In genomic region chr13:92736516-92737300, GRCm38 (mm10) we compare ENCODE assay signal across 9 mouse cellular contexts. TPM values are rescaled to one million over a fixed set of nuclear protein-coding genes. Genes with fewer than 3 reads are reported as not detected.
DNase-seq lines count a peak whose midpoint lies in the region; ATAC-seq lines count a peak whose summit lies in the region.
"Had no signal": no experiment of that assay in that cellular context is flagged by ENCODE, and none has a peak within 500 bp of the region (broad histone marks: within the 10 kb centered on the region; RNA-seq: fewer than 3 reads in every experiment).

No protein-coding gene starts in this region.

- no peaks in the 10 kb centered on the region for H3K27me3 ChIP-seq in midbrain, embryonic 12.5 days

- ATAC-seq in midbrain, embryonic 12.5 days (ENCODE audit: low FRiP score, low read depth): peak; percentile 53; the same call in 1 of the 2 replicates
- ATAC-seq in CD4-positive, CD25-positive, alpha-beta regulatory T cell, adult 4 months: no peak

- H3K36me3 ChIP-seq in midbrain, embryonic 12.5 days: no peaks in the 10 kb centered on the region

- 56% methylated on average over 11 of the region's 11 CpGs for WGBS in midbrain, embryonic 12.5 days

- peaks cover 10% of the 10 kb centered on the region; the same call in 1 of the 2 replicates for H3K4me1 ChIP-seq in midbrain, embryonic 12.5 days

- no peaks in the 10 kb centered on the region for H3K9me3 ChIP-seq in midbrain, embryonic 12.5 days

- no peak overlapping the region for H3K4me3 ChIP-seq in midbrain, embryonic 12.5 days

- H3K27ac ChIP-seq in midbrain, embryonic 12.5 days (replicated peaks): 0 out of 2 replicates have a peak overlapping the region, but pooled peaks have one; percentile 46

- DNase-seq in adrenal gland, adult 2 months: peak; percentile 45
- no peak for DNase-seq in adrenal gland, postnatal 10 days
- peak; percentile 43 to 49 for DNase-seq in spleen, postnatal 36 days (ENCODE audit: low spot score in 2 of 2)
- no peak for DNase-seq in spleen, postnatal 14 days (ENCODE audit: low spot score in 2 of 2)
- DNase-seq in urinary bladder, postnatal 14 days (ENCODE audit: low spot score): no peak
- DNase-seq in gastrocnemius, postnatal 4 days (ENCODE audit: low spot score in 2 of 2): no peak

- H3K4me2 ChIP-seq in midbrain, embryonic 12.5 days (replicated peaks): no peak overlapping the region

- H3K9ac ChIP-seq in midbrain, embryonic 12.5 days (replicated peaks): no peak overlapping the region

RNA-seq across cellular contexts. Expression of gene Thbs4, which starts 57.9 kb away (rescaled TPM):
- 1 to 10 TPM; 2.7 to 3.6 TPM for total RNA-seq in adrenal gland, adult 2 months (2021)
- polyA plus RNA-seq in adrenal gland, adult 2 months (2012; rRNA removed): 1.3 and 1.5 TPM in 2 replicates
- 1 to 10 TPM; 5.4 to 6.8 TPM for total RNA-seq in adrenal gland, postnatal 10 days (2021)
- 4.0 and 4.2 TPM in 2 replicates for polyA plus RNA-seq in midbrain, embryonic 12.5 days (2016; fragmentation: Nextera tagmentation; extraction: Ambion mirVana)
- total RNA-seq in gastrocnemius, postnatal 4 days (2021): 100 to 1,000 TPM; 151 to 191 TPM
- not detected for polyA plus RNA-seq in CD4-positive, CD25-positive, alpha-beta regulatory T cell, adult 4 months (2017; shearing (Covaris generic))
- total RNA-seq: common myeloid progenitor, adult 5-6 weeks had no signal

Comparison
In these comparisons a context has a peak if more than half of its experiments do, and no peak if none do; other contexts are left out.
1. DNase-seq: peak in adrenal gland, adult 2 months (single experiment) and spleen, postnatal 36 days (2 of 2); none in adrenal gland, postnatal 10 days (single experiment), spleen, postnatal 14 days (0 of 2), urinary bladder, postnatal 14 days (single experiment) and gastrocnemius, postnatal 4 days (0 of 2).
2. RNA of gene Thbs4, which starts 57.9 kb away (total RNA-seq): 151 to 191 TPM in gastrocnemius, postnatal 4 days; 5.4 to 6.8 TPM in adrenal gland, postnatal 10 days and 2.7 to 3.6 TPM in adrenal gland, adult 2 months; every median in the first group is over 10 times any median in the second.